Mouse (Mus musculus) ovary, adult 18-20 months (tissue): ENCODE data around the gene Car8.

Experiments used
- DNase-seq: peaks from one replicate; pipeline ENCODE4 v3.0.0; 2022; ENCODE audit warnings: low spot score, mixed read lengths

Car8 gene

GRCm38 (mm10) chr4:8238560-8239305 is at the start of gene Car8:
Car8 (minus strand) TSS chr4:8239041.
- no peak for DNase-seq

GRCm38 (mm10) chr4:8284934-8285333 is 46.1 kb upstream of the Car8 start:
- DNase-seq: no peak

- no peak for DNase-seq
Observed at GRCm38 (mm10) chr4:8278159-8278558, 39.3 kb upstream of the Car8 start.

DNA sequence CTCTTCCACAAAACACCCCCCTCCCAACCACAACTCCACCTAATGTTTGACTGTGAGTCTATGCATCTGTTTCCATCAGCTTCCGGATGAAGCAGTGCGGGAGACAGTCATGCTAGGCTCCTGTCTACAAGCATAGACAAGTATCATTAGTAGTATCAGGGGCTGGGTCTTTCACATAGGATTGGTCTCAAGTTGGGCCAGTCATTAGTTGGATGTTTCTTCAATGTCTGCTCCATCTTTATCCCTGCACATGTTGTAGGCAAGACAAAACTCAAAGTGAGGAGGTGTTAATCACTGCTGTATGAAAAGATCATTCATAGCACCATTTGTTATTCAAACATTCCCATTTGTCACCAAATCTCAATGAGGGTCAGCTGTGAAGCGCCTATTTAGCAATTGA is 11.0 kb upstream of the Car8 start:
- no peak for DNase-seq

- no peak for DNase-seq
Observed at GRCm38 (mm10) chr4:8245495-8246063, 6.7 kb upstream of the Car8 start.

DNA sequence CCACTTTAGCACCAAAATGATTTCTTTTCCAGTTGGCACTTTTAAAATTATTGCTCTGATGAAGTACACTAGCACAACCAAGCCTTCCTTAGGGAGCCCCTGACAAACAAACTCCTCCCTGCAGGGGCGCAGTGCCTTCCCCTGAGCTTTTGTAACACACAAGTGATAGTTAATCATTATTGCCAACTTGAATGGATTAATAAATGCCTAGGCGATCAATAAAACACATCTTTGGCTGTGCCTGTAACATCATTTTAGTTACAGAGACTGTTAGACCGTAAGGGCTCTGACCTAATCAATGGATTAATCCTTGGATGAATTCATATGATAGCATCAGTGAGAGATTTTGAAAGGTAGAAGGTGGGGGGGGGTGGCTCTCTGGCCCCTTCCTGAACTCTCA is 6.2 kb upstream of the Car8 start:
- no peak for DNase-seq

- no peak for DNase-seq
Observed at GRCm38 (mm10) chr4:8239699-8240098, 858 bp upstream of the Car8 start.

DNA sequence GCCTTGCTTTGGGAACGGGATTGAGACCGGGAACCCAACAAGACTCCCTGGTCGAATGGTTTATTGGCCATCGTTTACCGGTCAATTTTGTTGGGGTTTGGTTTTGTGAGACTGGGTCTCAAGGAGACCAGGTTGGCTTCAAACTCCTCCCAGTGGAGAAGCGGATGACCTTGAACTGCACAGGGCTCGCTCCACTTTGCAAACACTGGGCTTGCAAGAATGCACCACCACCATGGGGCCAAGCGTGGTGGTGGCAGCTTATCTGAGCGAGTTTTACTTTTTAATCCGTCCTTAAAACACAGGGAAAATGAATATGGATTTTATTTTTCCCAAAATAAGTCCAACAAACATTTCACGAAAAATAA is 447 bp upstream of the Car8 start:
- DNase-seq: no peak

DNA sequence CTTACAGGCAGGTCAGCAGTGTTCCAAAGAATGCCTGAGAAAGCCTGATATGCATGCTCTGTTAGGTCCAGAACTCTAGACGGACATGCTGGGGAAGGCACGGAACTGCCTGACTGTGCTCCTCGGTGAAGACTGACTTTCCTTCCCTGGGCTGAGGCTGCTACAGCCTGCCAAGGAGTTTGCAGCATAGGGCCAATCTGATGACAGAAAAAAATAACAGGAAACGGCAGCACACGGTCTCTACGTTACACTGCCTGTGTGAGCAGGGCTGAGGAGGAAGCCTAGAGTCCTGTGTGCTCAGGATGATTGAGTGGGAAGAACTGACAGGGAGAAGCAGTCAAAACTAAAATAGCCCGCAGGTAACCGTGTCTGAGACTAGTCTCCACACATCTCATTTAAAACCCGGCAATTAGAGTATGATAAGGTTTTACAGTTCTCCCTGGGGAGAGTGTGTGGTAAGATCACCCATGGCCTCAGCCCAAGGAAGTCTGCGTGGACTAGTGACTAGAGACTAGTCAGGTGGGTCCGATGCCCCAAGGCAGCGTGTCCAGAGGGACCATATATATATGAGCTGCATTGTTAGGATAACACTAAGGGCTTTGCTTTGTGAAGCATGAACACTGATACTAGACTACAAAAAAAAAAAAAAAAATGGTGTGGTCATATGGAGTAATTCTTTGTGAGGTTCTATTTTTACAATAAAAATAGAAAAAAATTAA is 6.3 kb downstream of the Car8 start:
- DNase-seq: no peak

DNA sequence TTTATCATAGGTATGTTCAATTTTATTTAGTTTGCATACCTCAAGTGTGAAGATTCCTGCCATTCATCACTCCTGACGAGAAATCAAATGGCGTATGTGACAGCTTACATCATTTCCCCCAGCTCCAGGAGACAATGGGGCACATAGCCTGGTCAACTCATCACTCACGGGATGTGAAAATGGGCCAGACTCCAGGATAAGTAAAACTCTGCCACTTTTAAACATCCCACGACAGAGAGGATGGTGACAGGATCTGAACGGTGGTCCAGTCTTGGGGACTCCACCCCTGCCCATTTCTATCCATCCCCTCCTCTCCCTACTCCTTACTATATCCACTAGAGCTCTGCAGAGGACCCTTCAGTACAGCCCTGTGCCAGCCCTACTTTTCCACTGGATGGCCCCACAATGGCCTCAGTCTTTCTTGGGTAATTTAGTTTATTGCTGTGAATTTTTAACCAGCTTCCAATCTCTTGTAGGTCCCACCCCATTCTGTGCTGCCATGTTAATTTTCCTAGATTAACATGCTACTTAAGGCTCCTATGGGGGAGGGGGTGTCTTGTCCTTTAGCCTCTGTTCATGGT is 7.5 kb downstream of the Car8 start:
- no peak for DNase-seq

- DNase-seq: no peak
Observed at GRCm38 (mm10) chr4:8229661-8230298, 9.1 kb downstream of the Car8 start.

DNA sequence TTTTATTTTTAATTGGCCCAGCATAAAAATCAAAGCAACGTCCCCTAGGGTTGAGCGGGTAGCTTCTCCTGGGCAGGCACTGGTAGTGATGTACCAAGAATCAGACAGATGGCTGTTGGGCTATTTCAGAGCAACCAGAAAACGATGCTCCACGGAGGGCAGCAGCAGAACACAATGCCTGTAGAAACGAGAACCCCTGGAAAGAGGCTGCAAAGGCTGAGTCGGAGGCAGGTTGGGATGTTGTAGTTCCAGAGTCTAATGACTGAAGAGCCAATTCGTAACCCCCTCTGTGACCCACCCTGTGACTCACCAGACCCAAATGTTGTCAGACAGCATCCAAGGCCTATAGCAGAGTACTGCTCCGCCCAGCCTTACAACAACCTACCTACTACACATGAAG is 19.9 kb downstream of the Car8 start:
- no peak for DNase-seq

- DNase-seq: no peak
Observed at GRCm38 (mm10) chr4:8218004-8218403, 20.8 kb downstream of the Car8 start.

DNA sequence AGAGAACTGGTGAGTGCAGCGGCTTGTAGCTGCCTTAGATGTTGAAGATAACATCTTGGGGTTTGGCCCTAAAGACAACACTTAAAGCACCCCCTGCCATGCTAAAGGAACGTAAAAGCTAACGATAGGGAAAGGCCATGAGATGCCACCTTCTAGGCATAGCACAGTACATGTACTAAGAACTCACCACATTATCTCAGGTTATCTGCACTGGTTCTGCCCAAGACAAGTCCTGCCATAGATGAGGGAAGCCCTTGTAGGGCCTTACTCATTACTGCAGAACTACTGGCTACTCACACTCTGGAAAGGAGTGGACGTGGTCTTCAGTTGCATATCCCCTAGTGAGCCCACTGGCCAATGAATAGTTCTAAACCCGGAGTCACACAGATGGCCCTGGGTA is 21.6 kb downstream of the Car8 start:
- no peak for DNase-seq

DNA sequence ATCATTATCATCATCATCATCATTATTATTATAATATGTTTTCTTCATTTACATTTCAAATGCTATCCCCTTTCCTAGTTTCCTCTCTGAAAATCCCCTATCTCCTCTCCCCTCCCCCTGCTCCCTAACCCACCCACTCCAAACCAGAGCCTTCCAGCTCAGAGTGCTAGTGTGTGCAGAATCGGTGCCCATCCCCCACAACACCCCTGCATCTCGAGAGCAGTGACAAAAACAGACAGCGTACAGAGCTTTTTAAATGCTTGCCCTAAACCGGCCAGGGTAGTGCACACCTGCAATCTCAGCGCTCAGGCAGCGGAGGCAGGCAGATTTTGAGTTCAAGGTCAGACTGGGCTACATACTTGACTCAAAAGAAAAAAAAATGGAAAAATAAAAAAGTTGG is 22.3 kb downstream of the Car8 start:
- no peak for DNase-seq

DNA sequence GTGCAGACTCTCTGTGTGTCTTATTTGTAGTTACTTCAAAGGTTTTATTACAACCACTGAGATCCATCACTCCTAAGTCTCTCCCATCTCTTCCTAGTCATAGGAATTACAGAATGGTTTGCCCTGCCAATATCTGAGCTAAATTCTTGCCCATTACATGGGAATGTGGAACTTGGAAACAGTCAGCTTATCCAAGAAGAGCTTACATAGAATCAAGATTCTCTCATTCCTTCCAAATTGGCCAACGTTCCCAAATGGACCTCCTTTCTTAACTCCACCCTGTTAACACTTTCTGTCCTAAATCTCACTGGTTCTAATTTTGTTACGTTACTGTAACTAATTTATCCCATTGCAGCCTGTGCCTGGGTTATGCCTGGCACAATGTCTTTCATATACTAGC is 25.2 kb downstream of the Car8 start:
- DNase-seq: no peak

GRCm38 (mm10) chr4:8212873-8213569 is 25.8 kb downstream of the Car8 start:
- no peak for DNase-seq

DNA sequence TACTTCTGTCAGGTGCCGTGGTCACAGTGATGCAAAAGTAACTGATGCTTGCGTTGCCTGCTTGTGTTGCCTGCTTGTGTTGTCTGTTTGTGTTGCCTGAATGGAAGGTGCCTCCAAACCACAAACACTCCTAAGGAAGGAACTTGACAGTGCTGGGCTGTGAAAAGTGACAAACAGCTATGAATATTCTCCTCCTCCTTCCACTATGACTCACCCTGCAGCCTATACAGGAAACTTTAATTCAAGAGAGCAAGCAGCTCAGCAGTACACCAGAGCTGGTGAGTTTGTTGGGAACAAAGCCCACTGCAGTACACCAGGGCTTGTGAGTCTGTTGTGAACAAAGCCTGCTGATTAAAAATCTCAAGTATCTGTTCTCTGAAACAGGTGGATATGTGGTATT is 28.4 kb downstream of the Car8 start:
- DNase-seq: no peak

DNA sequence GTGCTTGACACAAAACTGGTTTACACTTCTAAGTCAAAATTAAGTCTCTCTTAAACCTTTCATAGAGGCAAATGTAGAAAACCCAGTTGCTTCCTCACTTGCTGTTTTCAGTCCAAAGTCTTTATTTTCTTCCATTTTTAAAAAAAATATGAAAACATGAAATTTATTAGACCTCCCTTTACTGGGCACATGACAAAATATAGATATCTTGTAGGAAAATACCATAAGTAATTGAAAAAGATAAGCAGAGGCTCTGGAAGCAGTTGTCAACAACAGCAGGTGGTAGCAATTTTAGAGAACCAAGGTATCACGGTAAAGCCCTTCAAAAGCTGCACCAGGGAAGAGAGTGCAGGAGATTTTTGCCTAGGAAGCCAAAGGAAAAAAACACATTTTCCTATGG is 30.9 kb downstream of the Car8 start:
- no peak for DNase-seq

- no peak for DNase-seq
Observed at GRCm38 (mm10) chr4:8206918-8207573, 31.8 kb downstream of the Car8 start.

DNA sequence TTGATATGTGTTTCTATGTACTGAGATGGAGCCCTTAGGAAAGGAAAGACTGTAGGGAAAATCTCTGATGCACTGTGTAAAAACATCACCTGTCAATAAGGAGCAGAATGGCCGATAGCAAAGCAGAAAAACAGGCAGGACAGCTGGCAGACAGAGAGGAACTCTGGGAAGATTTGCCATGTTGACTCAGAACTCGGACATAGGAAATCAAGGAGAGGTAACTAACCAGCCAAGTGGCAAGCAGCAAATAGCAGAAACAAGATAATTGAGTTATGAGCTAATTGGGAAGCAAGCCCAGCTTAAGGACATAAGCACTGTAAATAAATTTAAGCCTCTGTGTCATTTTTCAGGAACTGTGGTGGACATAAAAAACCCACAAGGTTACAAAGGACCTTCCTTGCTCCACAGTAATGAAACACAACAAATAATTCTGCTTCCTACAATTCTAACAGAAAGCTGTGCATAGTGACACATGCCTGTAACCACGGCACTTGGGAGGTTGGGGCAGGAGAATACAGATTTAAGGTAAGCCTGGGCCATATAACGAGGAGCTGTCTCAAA is 33.7 kb downstream of the Car8 start:
- DNase-seq: no peak
